Mouse (Mus musculus): ENCODE results near the gene Ttc12.

GRCm38 (mm10) chr9:49470946-49471345 lies 15.1 kb downstream of the Ttc12 start:
- no peak for TF ChIP-seq POLR2AphosphoS2 (IDR thresholded peaks at IDR 0.05; ENCODE audit: low read depth, low read length)
- TF ChIP-seq KAT2A (IDR thresholded peaks at IDR 0.05; ENCODE audit: insufficient replicate concordance, low read length) = no peak
- TF ChIP-seq ZKSCAN1 (IDR thresholded peaks at IDR 0.05; ENCODE audit: borderline replicate concordance, low read depth, low read length) = no peak
- no peak for TF ChIP-seq CTCF (conservative IDR thresholded peaks at IDR 0.05 in 1 of 2, IDR thresholded peaks at IDR 0.05 in 1 of 2; ENCODE audit: low read depth in 2 of 2, low read length in 2 of 2)
- TF ChIP-seq E2F4 (IDR thresholded peaks at IDR 0.05; ENCODE audit: insufficient replicate concordance, low read depth, low read length) = no peak
